Mouse (Mus musculus) adrenal gland, adult 2 months (tissue): Measurements from ENCODE around the gene Cyp20a1. TPM values are rescaled to one million over a fixed set of nuclear protein-coding genes. Genes with fewer than 3 reads are reported as not detected.

Experiments
- DNase-seq: peaks from one replicate; pipeline ENCODE4 v3.0.0; 2021
- long read RNA-seq: library from polyadenylated mRNA; stranded (forward); transcript quantifications from one replicate; pipeline ENCODE4 v2.0.0, GENCODE M21; 2021
- polyA plus RNA-seq: library from polyadenylated mRNA; depleted of rRNA; stranded (reverse); fragments of >200 nt; gene quantifications from 2 replicates; pipeline ENCODE4 v1.2.3, GENCODE M21; 2012; rRNA removed
- total RNA-seq, 2 experiments: library from RNA; stranded (reverse); gene quantifications; 2 replicates each; pipeline ENCODE4 v1.2.3; 2021

Cyp20a1 gene
- total RNA-seq = 10 to 100 TPM; 33.4 to 38.4 TPM
- polyA plus RNA-seq = 2.7 and 3.7 TPM in 2 replicates
- long read RNA-seq, transcript Cyp20a1-201 (13 exons, 2,223 nt) = major isoform, 34 of 35 reads
- long read RNA-seq, partial matches to known transcripts = 0 of 35 reads
- long read RNA-seq, other reads (novel, unspliced or antisense) = 1 of 35 reads

GRCm38 (mm10) chr1:60342808-60343629, at the start of gene Cyp20a1:
Gene Cyp20a1, plus strand, starts transcription at chr1:60343323.
- peak; percentile 96 for DNase-seq

GRCm38 (mm10) chr1:60293921-60294320, 49.2 kb upstream of the Cyp20a1 start:
- no peak for DNase-seq

- no peak for DNase-seq
Observed at GRCm38 (mm10) chr1:60343630-60344455, 720 bp downstream of the Cyp20a1 start.

- DNase-seq = no peak
Observed at GRCm38 (mm10) chr1:60344670-60345069, 1.5 kb downstream of the Cyp20a1 start.

GRCm38 (mm10) chr1:60345712-60346111, 2.6 kb downstream of the Cyp20a1 start:
- DNase-seq = no peak

GRCm38 (mm10) chr1:60352786-60353185, 9.7 kb downstream of the Cyp20a1 start:
- no peak for DNase-seq

- DNase-seq = no peak
Observed at GRCm38 (mm10) chr1:60361626-60362025, 18.5 kb downstream of the Cyp20a1 start.

GRCm38 (mm10) chr1:60376556-60376955, 33.4 kb downstream of the Cyp20a1 start:
- DNase-seq = no peak

GRCm38 (mm10) chr1:60381910-60382309, 38.8 kb downstream of the Cyp20a1 start:
- DNase-seq = no peak

GRCm38 (mm10) chr1:60404848-60405247, 61.7 kb downstream of the Cyp20a1 start:
- peak; percentile 3 for DNase-seq

GRCm38 (mm10) chr1:60408501-60409167, 65.5 kb downstream of the Cyp20a1 start:
- no peak for DNase-seq

GRCm38 (mm10) chr1:60409168-60409828, 66.2 kb downstream of the Cyp20a1 start, which contains the start of gene Abi2:
Gene Abi2, plus strand, starts transcription at chr1:60409619.
- DNase-seq = peak; percentile 96

- peak; percentile 59 for DNase-seq
Observed at GRCm38 (mm10) chr1:60409928-60410817, 67.0 kb downstream of the Cyp20a1 start.

GRCm38 (mm10) chr1:60416724-60417123, 73.6 kb downstream of the Cyp20a1 start:
- DNase-seq = no peak

GRCm38 (mm10) chr1:60423882-60424281, 80.8 kb downstream of the Cyp20a1 start:
- no peak for DNase-seq

GRCm38 (mm10) chr1:60428341-60428740, 85.2 kb downstream of the Cyp20a1 start:
- no peak for DNase-seq

GRCm38 (mm10) chr1:60428932-60429331, 85.8 kb downstream of the Cyp20a1 start:
- DNase-seq = peak; percentile 39

GRCm38 (mm10) chr1:60431531-60431930, 88.4 kb downstream of the Cyp20a1 start:
- DNase-seq = no peak

GRCm38 (mm10) chr1:60432497-60432896, 89.4 kb downstream of the Cyp20a1 start:
- no peak for DNase-seq
